In genomic region chr2:148860993-148861392, GRCm38 (mm10) we compare ENCODE assay signal across 39 mouse cellular contexts. TPM values are rescaled to one million over a fixed set of nuclear protein-coding genes. Genes with fewer than 3 reads are reported as not detected.
DNase-seq lines count a peak whose midpoint lies in the region; TF ChIP-seq lines count a peak whose summit lies in the region.
"Had no signal": no experiment of that assay in that cellular context is flagged by ENCODE, and none has a peak within 500 bp of the region (broad histone marks: within the 10 kb centered on the region; RNA-seq: fewer than 3 reads in every experiment).

No protein-coding gene starts in this region.

- intact Hi-C loops in left cerebral cortex, adult 2 months (cut with DNase I): no loop called here
- intact Hi-C loops in left cerebral cortex, postnatal 4 days (cut with DNase I): no loop called here

- TF ChIP-seq CTCF in left cerebral cortex, adult 2 months (IDR thresholded peaks at IDR 0.05): no peak
- no peak for TF ChIP-seq CTCF in olfactory bulb, adult 2 months (IDR thresholded peaks at IDR 0.05; ENCODE audit: insufficient read depth, low read depth, low read length)

- peak overlapping the region; percentile 8 for H3K27ac ChIP-seq in left cerebral cortex, adult 2 months
- peak overlapping the region; percentile 20; the same call in 1 of the 2 replicates for H3K27ac ChIP-seq in olfactory bulb, adult 2 months (ENCODE audit: insufficient read depth, low read depth, low read length)
- H3K27ac ChIP-seq: heart, embryonic 13.5 days; hindbrain, embryonic 12.5 days; kidney, postnatal 0 days; limb, embryonic 15.5 days; liver, embryonic 13.5 days; macrophage; midbrain, embryonic 13.5 days; stomach, postnatal 0 days had no signal

- peak; percentile 79 for DNase-seq in heart, adult 11 months
- DNase-seq in heart, adult 18-20 months: no peak
- DNase-seq in left cerebral cortex, adult 2 months (ENCODE audit: extremely low spot score in 1 of 2, low spot score in 2 of 2): no peak
- no peak for DNase-seq in left cerebral cortex, postnatal 4 days
- peak; percentile 29 for DNase-seq in adipocyte (ENCODE audit: low spot score)
- no peak for DNase-seq in spleen, postnatal 10 days (ENCODE audit: low spot score in 2 of 2)
- DNase-seq: adrenal gland, postnatal 14 days; B cell, adult 2 months; cerebellum, adult 8-10 months; cerebellum, postnatal 25 days; gastrocnemius, postnatal 14 days; kidney, adult 8-10 months; kidney, postnatal 4 days; liver, embryonic 13.5 days; lung, adult 18-20 months; spleen, adult 18-20 months; thymus, adult 18-20 months; thymus, postnatal 25 days had no signal

- no peak overlapping the region for H3K4me3 ChIP-seq in left cerebral cortex, adult 2 months
- H3K4me3 ChIP-seq in olfactory bulb, adult 2 months (ENCODE audit: insufficient read depth, low read depth, low read length): no peak overlapping the region
- H3K4me3 ChIP-seq: heart, embryonic 13.5 days; hindbrain, embryonic 12.5 days; limb, embryonic 15.5 days; liver, embryonic 13.5 days; midbrain, embryonic 13.5 days had no signal

- 27% methylated on average over 4 of the region's 4 CpGs for WGBS in olfactory bulb, adult 2 months

- TF ChIP-seq POLR2A in olfactory bulb, adult 2 months (IDR thresholded peaks at IDR 0.05; ENCODE audit: insufficient read depth, low read depth, low read length): no peak

- peaks cover 3% of the 10 kb centered on the region; the same call in 1 of the 2 replicates for H3K4me1 ChIP-seq in olfactory bulb, adult 2 months (ENCODE audit: control insufficient read depth, insufficient read depth, low read length)
- H3K4me1 ChIP-seq: hindbrain, embryonic 12.5 days; limb, embryonic 15.5 days; liver, embryonic 13.5 days; midbrain, embryonic 13.5 days had no signal

RNA-seq across cellular contexts. Expression of gene 9230104L09Rik, which starts 3.8 kb away (rescaled TPM):
- total RNA-seq in heart, adult 18-20 months (2021): under 1 TPM in 1 of 2 experiments, not detected in 1; 0.72 TPM
- not detected for total RNA-seq in left cerebral cortex, adult 2 months (2021)
- total RNA-seq in left cerebral cortex, postnatal 4 days (2021): not detected
- polyA plus RNA-seq in olfactory bulb, adult 2 months (2012; ENCODE audit: insufficient read depth, insufficient read length, low replicate concordance, missing spikeins): not detected in 2 replicates
- total RNA-seq: G1E; granulocyte monocyte progenitor cell, adult 5-6 weeks; left cerebral cortex, postnatal 36 days; megakaryocyte-erythroid progenitor cell, adult 5-6 weeks; monocyte, adult 5-6 weeks had no signal
- polyA plus RNA-seq: brain, embryonic 14.5 days; embryonic facial prominence, embryonic 11.5 days; forebrain, embryonic 14.5 days; G1E; heart, embryonic 13.5 days; hindbrain, embryonic 12.5 days; intestine, embryonic 16.5 days; kidney, postnatal 0 days; limb, embryonic 15.5 days; liver, embryonic 13.5 days; macrophage; midbrain, embryonic 13.5 days; neural tube, embryonic 14.5 days; Patski; stomach, postnatal 0 days had no signal

RNA-seq across cellular contexts. Expression of gene Cst3, which starts 14.5 kb away (rescaled TPM):
- 100 to 1,000 TPM; 907 to 950 TPM for total RNA-seq in heart, adult 18-20 months (2021)
- 1,000 to 10,000 TPM; 1,809 to 1,890 TPM for total RNA-seq in left cerebral cortex, adult 2 months (2021)
- total RNA-seq in left cerebral cortex, postnatal 4 days (2021): 100 to 1,000 TPM; 792 to 798 TPM
- 616 and 1,102 TPM in 2 replicates for polyA plus RNA-seq in olfactory bulb, adult 2 months (2012; ENCODE audit: insufficient read depth, insufficient read length, low replicate concordance, missing spikeins)

RNA-seq across cellular contexts. Expression of gene Cst9, which starts 26.0 kb away (rescaled TPM):
- total RNA-seq in heart, adult 18-20 months (2021): under 1 TPM; 0.82 to 0.90 TPM
- not detected for total RNA-seq in left cerebral cortex, adult 2 months (2021)
- total RNA-seq in left cerebral cortex, postnatal 4 days (2021): not detected
- polyA plus RNA-seq in olfactory bulb, adult 2 months (2012; ENCODE audit: insufficient read depth, insufficient read length, low replicate concordance, missing spikeins): not detected in 2 replicates
- total RNA-seq: adrenal gland, postnatal 14 days; G1E; gastrocnemius, postnatal 14 days; granulocyte monocyte progenitor cell, adult 5-6 weeks; left cerebral cortex, postnatal 36 days; megakaryocyte-erythroid progenitor cell, adult 5-6 weeks; monocyte, adult 5-6 weeks had no signal
- polyA plus RNA-seq: brain, embryonic 14.5 days; embryonic facial prominence, embryonic 11.5 days; forebrain, embryonic 14.5 days; G1E; hindbrain, embryonic 12.5 days; intestine, embryonic 16.5 days; kidney, postnatal 0 days; limb, embryonic 15.5 days; macrophage; midbrain, embryonic 13.5 days; neural tube, embryonic 14.5 days; Patski; stomach, postnatal 0 days had no signal

RNA-seq across cellular contexts. Expression of gene Cst13, which starts 41.1 kb away (rescaled TPM):
- total RNA-seq in heart, adult 18-20 months (2021): not detected
- not detected for total RNA-seq in left cerebral cortex, adult 2 months (2021)
- total RNA-seq in left cerebral cortex, postnatal 4 days (2021): under 1 TPM in 1 of 2 experiments, not detected in 1; 0.52 TPM
- polyA plus RNA-seq in olfactory bulb, adult 2 months (2012; ENCODE audit: insufficient read depth, insufficient read length, low replicate concordance, missing spikeins): not detected in 2 replicates
- total RNA-seq: adrenal gland, postnatal 14 days; gastrocnemius, postnatal 14 days; granulocyte monocyte progenitor cell, adult 5-6 weeks; heart, postnatal 14 days; left cerebral cortex, postnatal 36 days; megakaryocyte-erythroid progenitor cell, adult 5-6 weeks; monocyte, adult 5-6 weeks had no signal
- polyA plus RNA-seq: brain, embryonic 14.5 days; embryonic facial prominence, embryonic 11.5 days; forebrain, embryonic 14.5 days; G1E; heart, embryonic 13.5 days; hindbrain, embryonic 12.5 days; intestine, embryonic 16.5 days; kidney, postnatal 0 days; limb, embryonic 15.5 days; liver, embryonic 13.5 days; lung, postnatal 0 days; macrophage; midbrain, embryonic 13.5 days; neural tube, embryonic 14.5 days; Patski had no signal

Comparison
In these comparisons a context has a peak if more than half of its experiments do, and no peak if none do; other contexts are left out.
1. DNase-seq: peak in heart, adult 11 months (single experiment) and adipocyte (single experiment); none in heart, adult 18-20 months (0 of 2), left cerebral cortex, adult 2 months (0 of 2), left cerebral cortex, postnatal 4 days (single experiment) and spleen, postnatal 10 days (0 of 2).